Mouse (Mus musculus): ENCODE measurements around the gene Epha1. TPM values are rescaled to one million over a fixed set of nuclear protein-coding genes. Genes with fewer than 3 reads are reported as not detected.

The Epha1 gene
- total RNA-seq, 1 experiment from 2014 or later: not detected

GRCm38 (mm10) chr6:42375131-42375530 lies 2.1 kb upstream of the Epha1 start:
- no peak for ATAC-seq (replicated peaks; ENCODE audit: low read depth, poor library complexity, severe bottlenecking)

- no peak for ATAC-seq (replicated peaks; ENCODE audit: low read depth, poor library complexity, severe bottlenecking)
Measured at GRCm38 (mm10) chr6:42374701-42375100, 1.6 kb upstream of the Epha1 start.

- no peak for ATAC-seq (replicated peaks; ENCODE audit: low read depth, poor library complexity, severe bottlenecking)
Measured at GRCm38 (mm10) chr6:42373669-42374430, 782 bp upstream of the Epha1 start.

GRCm38 (mm10) chr6:42372421-42372815 lies 650 bp downstream of the Epha1 start:
- ATAC-seq (replicated peaks; ENCODE audit: low read depth, poor library complexity, severe bottlenecking): no peak

DNA sequence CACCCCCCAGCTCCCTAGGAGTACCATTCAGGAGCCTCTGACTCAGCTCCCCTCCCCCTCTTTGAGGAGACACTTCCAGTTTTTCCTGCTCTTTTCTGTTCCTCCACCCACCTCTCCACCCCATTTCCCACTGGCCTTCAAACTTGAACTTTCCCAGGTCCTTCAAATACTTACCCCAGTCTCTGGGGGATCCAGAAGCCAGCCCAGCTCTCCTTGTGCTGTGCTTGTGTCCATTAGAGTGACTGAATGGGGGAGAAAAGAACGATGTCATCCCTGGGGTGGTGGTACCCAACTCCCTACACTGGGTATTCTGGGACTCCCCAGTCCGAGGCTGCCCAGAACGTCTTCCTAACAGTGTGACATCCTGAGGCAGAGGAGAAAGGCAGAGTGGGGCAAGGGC lies 1.1 kb downstream of the Epha1 start:
- ATAC-seq (replicated peaks; ENCODE audit: low read depth, poor library complexity, severe bottlenecking): no peak

GRCm38 (mm10) chr6:42370630-42371363 lies 2.3 kb downstream of the Epha1 start:
- ATAC-seq (replicated peaks; ENCODE audit: low read depth, poor library complexity, severe bottlenecking): no peak

GRCm38 (mm10) chr6:42369870-42370269 lies 3.2 kb downstream of the Epha1 start:
- no peak for ATAC-seq (replicated peaks; ENCODE audit: low read depth, poor library complexity, severe bottlenecking)

GRCm38 (mm10) chr6:42365215-42365614 lies 7.9 kb downstream of the Epha1 start:
- no peak for ATAC-seq (replicated peaks; ENCODE audit: low read depth, poor library complexity, severe bottlenecking)

- ATAC-seq (replicated peaks; ENCODE audit: low read depth, poor library complexity, severe bottlenecking): no peak
Measured at GRCm38 (mm10) chr6:42364607-42365006, 8.5 kb downstream of the Epha1 start.

GRCm38 (mm10) chr6:42364066-42364465 lies 9.0 kb downstream of the Epha1 start:
- no peak for ATAC-seq (replicated peaks; ENCODE audit: low read depth, poor library complexity, severe bottlenecking)

- ATAC-seq (replicated peaks; ENCODE audit: low read depth, poor library complexity, severe bottlenecking): 0 out of 2 replicates have a peak, but pooled peaks have one; percentile 16
Measured at GRCm38 (mm10) chr6:42362974-42363373, 10.1 kb downstream of the Epha1 start.

GRCm38 (mm10) chr6:42362497-42362896 lies 10.6 kb downstream of the Epha1 start:
- ATAC-seq (replicated peaks; ENCODE audit: low read depth, poor library complexity, severe bottlenecking): no peak

DNA sequence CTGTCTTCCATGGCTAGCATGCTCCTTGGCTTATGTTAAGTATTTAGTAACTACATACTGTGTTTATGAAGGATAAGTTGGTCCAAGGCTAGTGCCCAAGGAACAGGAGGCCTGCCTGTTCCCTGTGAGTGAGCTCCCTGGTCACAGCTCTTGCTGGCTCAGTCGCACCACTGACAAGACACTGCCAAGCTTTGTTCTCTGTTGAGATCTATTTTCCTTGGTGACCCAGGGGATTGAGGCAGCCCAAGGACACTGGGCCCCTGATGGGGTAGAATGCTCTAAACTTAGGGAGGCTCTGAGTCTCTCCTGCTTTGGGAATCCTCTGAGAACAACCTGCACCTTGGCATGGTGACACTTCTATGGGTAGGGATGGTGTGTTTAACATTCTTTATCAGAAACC lies 11.0 kb downstream of the Epha1 start:
- no peak for ATAC-seq (replicated peaks; ENCODE audit: low read depth, poor library complexity, severe bottlenecking)

- ATAC-seq (replicated peaks; ENCODE audit: low read depth, poor library complexity, severe bottlenecking): no peak
Measured at GRCm38 (mm10) chr6:42361041-42361895, 11.8 kb downstream of the Epha1 start.

GRCm38 (mm10) chr6:42360231-42360840 lies 12.7 kb downstream of the Epha1 start:
- ATAC-seq (replicated peaks; ENCODE audit: low read depth, poor library complexity, severe bottlenecking): no peak

GRCm38 (mm10) chr6:42359364-42360147 lies 13.5 kb downstream of the Epha1 start:
- ATAC-seq (replicated peaks; ENCODE audit: low read depth, poor library complexity, severe bottlenecking): no peak

DNA sequence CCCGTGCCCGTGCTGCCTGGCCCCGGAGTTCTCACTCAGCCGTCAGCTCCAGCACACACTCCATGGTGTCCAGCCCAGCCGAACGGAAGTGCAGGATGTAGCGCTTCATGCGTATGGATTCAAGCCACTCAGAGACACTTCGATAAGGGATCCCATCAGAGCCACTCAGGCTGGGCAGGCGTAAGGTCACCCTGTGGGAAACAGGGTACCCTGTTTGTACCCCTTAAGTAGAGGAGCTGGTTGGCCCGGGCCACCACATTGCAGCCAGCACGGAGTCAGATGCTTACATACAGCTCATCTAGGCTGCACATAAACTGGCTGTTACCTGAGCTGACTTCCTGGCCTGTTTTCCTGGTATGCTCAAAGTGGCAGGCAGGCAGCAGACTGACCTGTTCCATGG lies 14.2 kb downstream of the Epha1 start:
- no peak for ATAC-seq (replicated peaks; ENCODE audit: low read depth, poor library complexity, severe bottlenecking)

- ATAC-seq (replicated peaks; ENCODE audit: low read depth, poor library complexity, severe bottlenecking): no peak
Measured at GRCm38 (mm10) chr6:42357901-42358300, 15.2 kb downstream of the Epha1 start.

GRCm38 (mm10) chr6:42356913-42357312 lies 16.2 kb downstream of the Epha1 start:
- ATAC-seq (replicated peaks; ENCODE audit: low read depth, poor library complexity, severe bottlenecking): no peak

Measured in common myeloid progenitor, adult 5-6 weeks (primary cell).